Mouse (Mus musculus) gastrocnemius, adult 2 months (tissue): ENCODE measurements around the gene Cgrrf1. TPM values are rescaled to one million over a fixed set of nuclear protein-coding genes. Genes with fewer than 3 reads are reported as not detected.
"Not testable (repeated sequence)": the region's sequence is repeated elsewhere in the genome, so short reads cannot be mapped to it uniquely, and the experiment has no call there.

ENCODE experiments used
- DNase-seq: peaks from one replicate; pipeline ENCODE4 v3.0.0; 2022
- H3K27ac ChIP-seq: fragments of 200-600 bp; 2 replicates; pipeline ENCODE4 v1.8.1; 2022; ENCODE audit warnings: mild to moderate bottlenecking
- H3K4me3 ChIP-seq: fragments of 200-600 bp; 2 replicates; pipeline ENCODE4 v1.8.1; 2022; ENCODE audit warnings: mild to moderate bottlenecking, moderate library complexity
- CTCF ChIP-seq: fragments of 200-600 bp; IDR thresholded peaks from 2 replicates; pipeline ENCODE4 v1.8.1; 2022; ENCODE audit warnings: antibody characterized with exemption, mild to moderate bottlenecking, moderate library complexity
- intact Hi-C: fragments of 180-260 bp; cut with DNase I; formaldehyde crosslinking; loops from one replicate; pipeline ENCODE4 v1.15.1; 2025
- total RNA-seq, 2 experiments: library from RNA; stranded (reverse); gene quantifications; 2 replicates each; pipeline ENCODE4 v1.2.3; 2021

Cgrrf1 gene
- total RNA-seq, 2 experiments from 2014 or later: 53.0 to 58.9 TPM

- TF ChIP-seq CTCF: no peak
- Histone ChIP-seq H3K4me3 (no peak overlapping the region), H3K27ac (no peak overlapping the region)
- no peak for DNase-seq
- intact Hi-C loops: no loop called here
Observed at GRCm38 (mm10) chr14:46803791-46804190, 28.1 kb upstream of the Cgrrf1 start.

GRCm38 (mm10) chr14:46806186-46806585, 25.7 kb upstream of the Cgrrf1 start:
- intact Hi-C loops: no loop called here
- Histone ChIP-seq H3K4me3 (no peak overlapping the region), H3K27ac (no peak overlapping the region)
- no peak for DNase-seq
- TF ChIP-seq CTCF: no peak

GRCm38 (mm10) chr14:46807927-46808326, 24.0 kb upstream of the Cgrrf1 start:
- Histone ChIP-seq H3K4me3 (no peak overlapping the region), H3K27ac (no peak overlapping the region)
- no peak for TF ChIP-seq CTCF
- intact Hi-C loops: no loop called here
- no peak for DNase-seq

- no peak overlapping the region for H3K27ac ChIP-seq
- intact Hi-C loops: no loop called here
- TF ChIP-seq CTCF: no peak
- DNase-seq: no peak
- no peak overlapping the region for H3K4me3 ChIP-seq
Observed at GRCm38 (mm10) chr14:46815640-46816039, 16.3 kb upstream of the Cgrrf1 start.

- no peak overlapping the region for H3K27ac ChIP-seq
- no peak for DNase-seq
- no peak overlapping the region for H3K4me3 ChIP-seq
- intact Hi-C loops: no loop called here
- TF ChIP-seq CTCF: no peak
Observed at GRCm38 (mm10) chr14:46816916-46817622, 14.9 kb upstream of the Cgrrf1 start.

DNA sequence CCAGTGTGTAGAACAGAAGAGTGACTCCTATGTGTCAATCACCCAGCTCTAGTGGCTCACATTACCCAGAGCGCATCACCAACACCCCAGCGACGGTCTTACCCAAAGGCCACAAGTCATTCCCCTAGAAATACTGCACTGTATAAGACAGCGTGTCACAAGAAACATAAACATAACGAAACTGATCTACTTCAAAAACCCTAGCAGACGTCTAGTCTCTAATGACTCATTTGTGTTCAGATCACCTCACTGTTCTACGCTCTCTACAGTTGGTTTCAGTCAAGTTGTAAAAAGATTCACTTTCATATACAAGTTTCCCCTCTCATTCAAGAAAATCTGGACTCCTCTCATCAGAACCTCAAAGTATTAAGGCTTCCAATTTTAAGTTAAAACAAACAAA, 13.2 kb upstream of the Cgrrf1 start:
- intact Hi-C loops: no loop called here
- TF ChIP-seq CTCF: no peak
- DNase-seq: no peak
- Histone ChIP-seq H3K27ac (no peak overlapping the region), H3K4me3 (no peak overlapping the region)

DNA sequence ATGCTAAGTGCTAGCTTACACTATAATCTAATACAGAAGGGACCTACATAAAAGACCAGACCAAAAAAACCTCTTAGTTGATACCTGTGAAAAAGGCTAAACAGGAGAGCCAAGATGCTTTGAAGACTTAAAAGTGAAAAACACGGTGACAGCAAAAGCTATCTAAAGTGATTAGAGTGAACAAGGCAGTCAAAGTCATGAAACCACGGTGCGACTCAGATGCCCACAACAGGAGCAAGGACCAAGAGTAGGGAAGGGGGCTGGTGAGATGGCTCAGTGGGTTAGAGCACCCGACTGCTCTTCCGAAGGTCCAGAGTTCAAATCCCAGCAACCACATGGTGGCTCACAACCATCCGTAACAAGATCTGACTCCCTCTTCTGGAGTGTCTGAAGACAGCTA, 12.0 kb upstream of the Cgrrf1 start:
- H3K4me3 ChIP-seq: 0 out of 2 replicates have a peak overlapping the region, but pooled peaks have one; percentile 7
- not testable (repeated sequence) for H3K27ac ChIP-seq, DNase-seq
- intact Hi-C loops: loop anchor here (5.0 kb wide), 2 partner anchors 33 to 62 kb away; partner anchors contain the start of genes Cnih1 and Samd4

GRCm38 (mm10) chr14:46821271-46821872, 10.6 kb upstream of the Cgrrf1 start:
- intact Hi-C loops: loop anchor here (5.0 kb wide), 2 partner anchors 34 to 61 kb away; partner anchors contain the start of genes Cnih1 and Samd4
- Histone ChIP-seq H3K27ac (peak overlapping the region; percentile 100), H3K4me3 (peak overlapping the region; percentile 97)
- no peak for DNase-seq
- TF ChIP-seq CTCF: no peak

GRCm38 (mm10) chr14:46821873-46822716, 9.8 kb upstream of the Cgrrf1 start, which contains the start of gene Gmfb:
Gene Gmfb (minus strand): TSS chr14:46822242.
- TF ChIP-seq CTCF: peak; percentile 40
- DNase-seq: peak; percentile 98
- intact Hi-C loops: loop anchor here (5.0 kb wide), 2 partner anchors 35 to 60 kb away; partner anchors contain the start of genes Cnih1 and Samd4
- peak within 1 kb of the TSS; percentile 100 for H3K27ac ChIP-seq
- H3K4me3 ChIP-seq: peak within 1 kb of the TSS; percentile 97

- no peak for TF ChIP-seq CTCF
- no peak for DNase-seq
- Histone ChIP-seq H3K4me3 (no peak overlapping the region), H3K27ac (no peak overlapping the region)
- intact Hi-C loops: loop anchor here (5.0 kb wide), 2 partner anchors 37 to 58 kb away; partner anchors contain the start of genes Cnih1 and Samd4
Observed at GRCm38 (mm10) chr14:46823996-46824395, 7.9 kb upstream of the Cgrrf1 start.

DNA sequence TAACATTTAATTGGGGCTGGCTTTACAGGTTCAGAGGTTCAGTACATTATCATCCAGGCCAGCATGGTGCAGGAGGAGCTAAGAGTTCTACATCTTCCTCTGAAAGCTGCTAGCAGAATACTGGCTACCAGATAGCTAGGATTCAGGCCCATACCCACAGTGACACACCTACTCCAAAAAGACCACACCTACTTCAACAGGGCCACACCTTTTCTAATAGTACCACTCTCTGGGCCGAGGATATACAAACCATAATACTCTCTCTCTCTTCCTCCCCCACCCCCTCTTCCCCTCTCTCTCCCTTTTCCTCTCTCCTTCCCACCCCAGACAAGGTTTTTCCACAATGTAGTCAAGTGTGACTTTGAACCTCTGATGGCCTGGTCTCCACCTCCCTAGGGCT, 4.5 kb upstream of the Cgrrf1 start:
- no peak for TF ChIP-seq CTCF
- Histone ChIP-seq H3K4me3 (no peak overlapping the region), H3K27ac (no peak overlapping the region)
- DNase-seq: no peak
- intact Hi-C loops: no loop called here

GRCm38 (mm10) chr14:46831295-46831694, 630 bp upstream of the Cgrrf1 start:
- TF ChIP-seq CTCF: no peak
- Histone ChIP-seq H3K4me3 (peak overlapping the region; percentile 94), H3K27ac (peak overlapping the region; percentile 96)
- intact Hi-C loops: loop anchor here (5.0 kb wide), 1 partner anchor 256 kb away; no protein-coding TSS in a partner anchor
- DNase-seq: no peak
